Mouse (Mus musculus) myocyte (in vitro differentiated cells): ENCODE data around the gene Rbm34. TPM values are rescaled to one million over a fixed set of nuclear protein-coding genes. Genes with fewer than 3 reads are reported as not detected.
"Not testable (repeated sequence)": the region's sequence is repeated elsewhere in the genome, so short reads cannot be mapped to it uniquely, and the experiment has no call there.

Source experiments
- H3K27me3 ChIP-seq: one replicate; pipeline ENCODE4 v1.6.1; 2011; ENCODE audit not compliant: control insufficient read depth, insufficient read depth, insufficient read length
- H3K36me3 ChIP-seq: one replicate; pipeline ENCODE4 v1.6.1; 2011; ENCODE audit not compliant: control insufficient read depth, insufficient read depth
- H3K4me2 ChIP-seq: one replicate; pipeline ENCODE4 v1.6.1; 2011; ENCODE audit warnings: low read depth, control low read depth
- H3K4me3 ChIP-seq: one replicate; pipeline ENCODE4 v1.5.1; 2011; ENCODE audit warnings: mild to moderate bottlenecking, control low read depth, moderate library complexity
- H3K79me2 ChIP-seq: one replicate; pipeline ENCODE4 v1.6.1; 2011; ENCODE audit not compliant: control insufficient read depth, insufficient read depth
- H3ac ChIP-seq: one replicate; pipeline ENCODE4 v1.6.1; 2011; ENCODE audit not compliant: control insufficient read depth, insufficient read length
- CEBPB ChIP-seq: IDR thresholded peaks from 2 replicates; pipeline ENCODE4 v1.6.1; 2011; ENCODE audit warnings: mild to moderate bottlenecking, moderate library complexity; ENCODE audit not compliant: poor library complexity, insufficient read depth, severe bottlenecking
- E2F4 ChIP-seq: IDR thresholded peaks from one replicate; pipeline ENCODE4 v1.6.1; 2011; ENCODE audit warnings: mild to moderate bottlenecking, control low read depth, moderate library complexity; ENCODE audit not compliant: insufficient read depth
- MAX ChIP-seq: IDR thresholded peaks from one replicate; pipeline ENCODE4 v1.6.1; 2011; ENCODE audit warnings: low read depth, mild to moderate bottlenecking, control low read depth
- MYOD1 ChIP-seq, 3 experiments: IDR thresholded peaks; one replicate each; pipeline ENCODE4 v1.6.1; 2011; ENCODE audit warnings: control low read depth in 2 of 3, low read depth in 2 of 3, mild to moderate bottlenecking in 2 of 3, moderate library complexity in 1 of 3; ENCODE audit not compliant: insufficient read length in 2 of 3, control insufficient read depth in 1 of 3
- MYOG ChIP-seq, 3 experiments: IDR thresholded peaks; one replicate each; pipeline ENCODE4 v1.6.1; 2011; ENCODE audit warnings: control low read depth in 2 of 3, low read depth in 2 of 3, mild to moderate bottlenecking in 2 of 3; ENCODE audit not compliant: insufficient read length in 2 of 3, control insufficient read depth in 1 of 3, insufficient read depth in 1 of 3
- POLR2A ChIP-seq: IDR thresholded peaks from one replicate; pipeline ENCODE4 v1.6.1; 2011; ENCODE audit warnings: low read depth, mild to moderate bottlenecking, control low read depth, moderate library complexity; ENCODE audit not compliant: insufficient read length
- POLR2AphosphoS2 ChIP-seq: IDR thresholded peaks from one replicate; pipeline ENCODE4 v1.6.1; 2011; ENCODE audit warnings: low read depth, control low read depth; ENCODE audit not compliant: insufficient read length
- REST ChIP-seq: IDR thresholded peaks from one replicate; pipeline ENCODE4 v1.6.1; 2011; ENCODE audit warnings: mild to moderate bottlenecking, control low read depth, moderate library complexity; ENCODE audit not compliant: insufficient read depth, insufficient read length
- SRF ChIP-seq: IDR thresholded peaks from one replicate; pipeline ENCODE4 v1.6.1; 2011; ENCODE audit warnings: low read depth; ENCODE audit not compliant: control insufficient read depth, insufficient read length
- TCF12 ChIP-seq: IDR thresholded peaks from one replicate; pipeline ENCODE4 v1.6.1; 2011; ENCODE audit warnings: mild to moderate bottlenecking, control low read depth; ENCODE audit not compliant: poor library complexity, insufficient read depth, severe bottlenecking
- TCF3 ChIP-seq: IDR thresholded peaks from one replicate; pipeline ENCODE4 v1.6.1; 2011; ENCODE audit warnings: low read depth, control low read depth; ENCODE audit not compliant: insufficient read length
- USF1 ChIP-seq: IDR thresholded peaks from one replicate; pipeline ENCODE4 v1.6.1; 2011; ENCODE audit warnings: low read depth, mild to moderate bottlenecking, control low read depth, moderate library complexity
- polyA plus RNA-seq: library from polyadenylated mRNA; unstranded; fragments of >200 nt; fragmentation: generic; extraction: Trizol; gene quantifications from one replicate; pipeline ENCODE4 v1.2.1, GENCODE M21; 2012; ENCODE audit warnings: missing spikeins

The Rbm34 gene
- polyA plus RNA-seq, 1 experiment, result 4.9 TPM

- Histone ChIP-seq H3K27me3 (no peaks in the 10 kb centered on the region), H3K4me3 (no peak overlapping the region), H3K79me2 (no peaks in the 10 kb centered on the region), H3ac (no peak overlapping the region), H3K36me3 (no peaks in the 10 kb centered on the region), H3K4me2 (no peak overlapping the region)
- TF ChIP-seq SRF, result no peak
- no peak for TF ChIP-seq CEBPB
- TF ChIP-seq POLR2A, result no peak
- no peak for TF ChIP-seq TCF12
- no peak for TF ChIP-seq MAX
- TF ChIP-seq E2F4, result no peak
- TF ChIP-seq MYOD1 (IDR thresholded peaks at IDR 0.05; ENCODE audit: control insufficient read depth in 1 of 3, insufficient read length in 2 of 3, low read depth in 2 of 3), result no peak
- TF ChIP-seq REST, result no peak
- no peak for TF ChIP-seq POLR2AphosphoS2
- TF ChIP-seq MYOG (IDR thresholded peaks at IDR 0.05; ENCODE audit: control insufficient read depth in 1 of 3, insufficient read depth in 1 of 3, insufficient read length in 2 of 3, low read depth in 2 of 3), result no peak
- TF ChIP-seq USF1, result no peak
- TF ChIP-seq TCF3, result no peak
Measured at GRCm38 (mm10) chr8:126988346-126989006, 17.6 kb upstream of the Rbm34 start.

DNA sequence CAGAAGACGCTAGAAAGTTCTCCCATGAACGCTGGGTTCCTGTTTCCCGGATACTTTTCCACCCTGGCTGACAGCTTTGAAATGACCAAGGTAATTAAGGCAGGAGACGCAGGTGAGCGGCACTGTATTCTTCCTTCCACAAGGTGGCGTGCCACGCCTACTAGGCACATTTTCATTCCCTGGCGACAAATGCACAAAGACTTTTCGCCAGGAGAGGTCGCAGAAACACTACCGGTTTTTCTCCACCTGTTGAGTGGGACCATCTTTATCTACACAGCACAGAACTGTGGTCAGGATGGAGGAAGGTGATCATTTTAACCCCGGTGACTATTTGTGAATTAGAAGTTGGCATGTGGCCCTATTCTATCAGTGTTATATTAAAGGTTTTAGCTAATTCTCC, 15.6 kb upstream of the Rbm34 start:
- Histone ChIP-seq H3K4me2 (no peak overlapping the region), H3ac (no peak overlapping the region), H3K36me3 (no peaks in the 10 kb centered on the region), H3K27me3 (no peaks in the 10 kb centered on the region), H3K79me2 (no peaks in the 10 kb centered on the region), H3K4me3 (no peak overlapping the region)
- TF ChIP-seq SRF, result no peak
- no peak for TF ChIP-seq CEBPB
- no peak for TF ChIP-seq MAX
- TF ChIP-seq POLR2A, result no peak
- TF ChIP-seq E2F4, result no peak
- peak in 1 of 3 experiments; percentile 44 for TF ChIP-seq MYOD1 (IDR thresholded peaks at IDR 0.05; ENCODE audit: control insufficient read depth in 1 of 3, insufficient read length in 2 of 3, low read depth in 2 of 3)
- TF ChIP-seq TCF12, result no peak
- no peak for TF ChIP-seq REST

GRCm38 (mm10) chr8:126980046-126980445, 9.2 kb upstream of the Rbm34 start:
- Histone ChIP-seq H3ac (no peak overlapping the region), H3K4me2 (peak overlapping the region; percentile 87), H3K27me3 (no peaks in the 10 kb centered on the region), H3K4me3 (no peak overlapping the region), H3K79me2 (no peaks in the 10 kb centered on the region), H3K36me3 (no peaks in the 10 kb centered on the region)
- no peak for TF ChIP-seq MYOD1 (IDR thresholded peaks at IDR 0.05; ENCODE audit: control insufficient read depth in 1 of 3, insufficient read length in 2 of 3, low read depth in 2 of 3)
- TF ChIP-seq E2F4, result no peak
- no peak for TF ChIP-seq POLR2AphosphoS2
- no peak for TF ChIP-seq POLR2A
- no peak for TF ChIP-seq MYOG (IDR thresholded peaks at IDR 0.05; ENCODE audit: control insufficient read depth in 1 of 3, insufficient read depth in 1 of 3, insufficient read length in 2 of 3, low read depth in 2 of 3)

GRCm38 (mm10) chr8:126979091-126979920, 8.4 kb upstream of the Rbm34 start:
- TF ChIP-seq USF1 (no peak), REST (no peak), POLR2AphosphoS2 (no peak), TCF12 (no peak), MYOD1 (IDR thresholded peaks at IDR 0.05; ENCODE audit: control insufficient read depth in 1 of 3, insufficient read length in 2 of 3, low read depth in 2 of 3) (no peak), TCF3 (no peak)
- H3K27me3 ChIP-seq, result no peaks in the 10 kb centered on the region
- peak overlapping the region; percentile 87 for H3K4me2 ChIP-seq
- peak overlapping the region; percentile 15 for H3K4me3 ChIP-seq
- no peaks in the 10 kb centered on the region for H3K36me3 ChIP-seq
- no peaks in the 10 kb centered on the region for H3K79me2 ChIP-seq
- H3ac ChIP-seq, result no peak overlapping the region

GRCm38 (mm10) chr8:126978535-126978934, 7.7 kb upstream of the Rbm34 start:
- not testable (repeated sequence) for H3K79me2 ChIP-seq
- peak overlapping the region; percentile 15 for H3K4me3 ChIP-seq

More at GRCm38 (mm10) chr8:126978535-126978934, 7.7 kb upstream of the Rbm34 start:
- H3K36me3 ChIP-seq, H3ac ChIP-seq, H3K27me3 ChIP-seq: not testable (repeated sequence)
- H3K4me2 ChIP-seq, result peak overlapping the region; percentile 87
